In genomic region chr9:55391909-55392658, GRCm38 (mm10) we compare ENCODE assay signal across 8 mouse cellular contexts.
DNase-seq lines count a peak whose midpoint lies in the region; ATAC-seq and TF ChIP-seq lines count a peak whose summit lies in the region.

No protein-coding gene starts in this region.

- intact Hi-C loops in heart, postnatal 10 days (cut with DNase I) = loop anchor here (5.0 to 10.0 kb wide), 2 partner anchors 245 to 367 kb away; partner anchors contain the start of genes Chrna3 and Ube2q2

- DNase-seq in brain, adult 2 months (ENCODE audit: low read depth, low spot score) = peak; percentile 98
- DNase-seq in heart, postnatal 10 days = peak; percentile 76 to 86
- peak; percentile 38 for DNase-seq in large intestine, adult 2 months (ENCODE audit: low read depth, low spot score)
- DNase-seq in lung, embryonic 14.5 days = peak; percentile 88
- DNase-seq in ovary, postnatal 14 days (ENCODE audit: low spot score) = peak; percentile 77
- peak; percentile 15 to 69 for DNase-seq in thymus, postnatal 10 days (ENCODE audit: low spot score in 2 of 2)

- H3K4me2 ChIP-seq in lung, embryonic 14.5 days = no peak overlapping the region

- ATAC-seq in erythroblast, adult 5-6 weeks (replicated peaks; ENCODE audit: low FRiP score, poor library complexity, severe bottlenecking) = peak; percentile 67
- no peak for ATAC-seq in lung, embryonic 14.5 days (ENCODE audit: insufficient read depth)

- TF ChIP-seq POLR2A in ES-Bruce4 (IDR thresholded peaks at IDR 0.05; ENCODE audit: insufficient read depth, low read length) = no peak

- TF ChIP-seq CTCF in ES-Bruce4 (IDR thresholded peaks at IDR 0.05; ENCODE audit: low read depth, low read length) = peak; percentile 76
- peak; percentile 93 for TF ChIP-seq CTCF in lung, embryonic 14.5 days (IDR thresholded peaks at IDR 0.05; ENCODE audit: low read depth)

- TF ChIP-seq EP300 in ES-Bruce4 (IDR thresholded peaks at IDR 0.05; ENCODE audit: insufficient read depth, low read depth, low read length) = no peak

- no peak overlapping the region for H3K9ac ChIP-seq in ES-Bruce4 (ENCODE audit: low read depth, poor library complexity, severe bottlenecking)
- no peak overlapping the region for H3K9ac ChIP-seq in lung, embryonic 14.5 days

- no peaks in the 10 kb centered on the region for H3K36me3 ChIP-seq in ES-Bruce4 (ENCODE audit: control insufficient read depth, insufficient read depth, low read length, poor library complexity, severe bottlenecking)
- no peaks in the 10 kb centered on the region for H3K36me3 ChIP-seq in lung, embryonic 14.5 days (ENCODE audit: insufficient read depth)

- 31% methylated on average over 17 of the region's 17 CpGs for WGBS in large intestine, adult 2 months
- 27% methylated on average over 17 of the region's 17 CpGs for WGBS in lung, embryonic 14.5 days

- H3K4me1 ChIP-seq in ES-Bruce4 (ENCODE audit: control insufficient read depth, insufficient read depth, low read length) = no peaks in the 10 kb centered on the region
- no peaks in the 10 kb centered on the region for H3K4me1 ChIP-seq in lung, embryonic 14.5 days (ENCODE audit: insufficient read depth)

- H3K9me3 ChIP-seq in ES-Bruce4 (replicated peaks; ENCODE audit: control insufficient read depth, insufficient read depth, low read length, poor library complexity, severe bottlenecking) = no peaks in the 10 kb centered on the region
- no peaks in the 10 kb centered on the region for H3K9me3 ChIP-seq in lung, embryonic 14.5 days (ENCODE audit: low read depth, low read length)

- H3K27ac ChIP-seq in ES-Bruce4 (ENCODE audit: insufficient read depth, low read length) = no peak overlapping the region
- no peak overlapping the region for H3K27ac ChIP-seq in lung, embryonic 14.5 days (ENCODE audit: low read depth)

- H3K27me3 ChIP-seq in ES-Bruce4 (ENCODE audit: control insufficient read depth, insufficient read depth, low read length, poor library complexity, severe bottlenecking) = no peaks in the 10 kb centered on the region
- H3K27me3 ChIP-seq in lung, embryonic 14.5 days (ENCODE audit: insufficient read depth, low read length) = no peaks in the 10 kb centered on the region

- H3K4me3 ChIP-seq in ES-Bruce4 (ENCODE audit: low read depth, low read length) = no peak overlapping the region
- no peak overlapping the region for H3K4me3 ChIP-seq in lung, embryonic 14.5 days (ENCODE audit: low read depth, low read length)

Comparison
In these comparisons a context has a peak if more than half of its experiments do, and no peak if none do; other contexts are left out.
1. DNase-seq: peak in every context shown above with its lines; median percentile 98 in brain, adult 2 months; 88 in lung, embryonic 14.5 days; 81 in heart, postnatal 10 days; 77 in ovary, postnatal 14 days; 42 in thymus, postnatal 10 days; 38 in large intestine, adult 2 months.